Mouse (Mus musculus): ENCODE data around the gene Plcd1. TPM values are rescaled to one million over a fixed set of nuclear protein-coding genes. Genes with fewer than 3 reads are reported as not detected.
A peak's percentile ranks its signal among the peaks of the same experiment; 100 is the strongest.

Gene Plcd1
- polyA plus RNA-seq (2015; fragmentation: Nextera tagmentation; extraction: Ambion mirVana) = 11.7 and 14.6 TPM in 2 replicates

DNA sequence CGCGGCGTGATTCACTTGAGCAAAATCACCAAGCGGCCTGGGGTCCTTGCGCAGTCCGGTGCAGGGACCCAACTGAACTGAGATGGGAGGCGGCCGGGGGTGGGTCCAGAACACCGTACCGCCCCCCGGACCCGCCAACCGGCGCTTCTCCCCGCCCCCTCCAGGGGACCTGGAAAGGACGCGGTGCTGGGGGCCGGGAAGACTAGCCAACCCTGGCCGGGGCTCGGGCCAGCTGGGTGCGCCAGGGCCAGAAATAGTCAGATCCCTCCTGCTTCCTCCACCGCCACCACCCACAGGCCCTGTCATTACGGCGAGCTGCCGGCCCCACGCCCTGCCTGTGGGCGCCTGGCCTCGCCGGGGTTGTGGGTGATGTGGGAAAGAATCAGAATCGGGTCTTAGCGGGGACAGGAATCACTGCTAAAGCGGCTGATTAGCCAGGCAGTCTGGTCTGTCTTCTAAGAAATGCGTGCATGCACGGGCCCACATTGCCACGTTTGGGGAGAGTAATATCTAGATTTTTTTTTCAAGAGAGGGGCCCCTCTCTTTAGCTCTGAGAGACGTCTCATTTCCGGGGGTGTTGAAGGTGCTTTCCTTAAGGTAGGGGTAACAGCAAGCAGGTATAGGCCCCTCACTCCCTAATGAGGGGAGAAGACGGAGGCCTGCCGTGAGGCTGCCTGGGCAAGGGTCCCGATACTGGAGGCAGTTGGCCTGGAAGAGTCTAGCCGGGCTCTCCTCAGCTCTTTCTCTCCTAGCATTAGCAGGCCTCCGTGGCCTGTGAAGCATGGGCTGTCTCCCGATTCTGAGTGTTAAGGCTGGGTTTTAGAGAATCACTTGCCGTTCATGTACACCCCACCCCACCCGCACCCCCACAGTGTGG, at the start of gene Plcd1:
Gene Plcd1 (minus strand): TSS at position 84 of the 877 bp plus-strand sequence.
- 9% methylated on average over 45 of the region's 45 CpGs for WGBS
- Histone ChIP-seq H3K9ac (replicated peaks) (peak within 1 kb of the TSS; percentile 35), H3K4me2 (replicated peaks) (peak within 1 kb of the TSS; percentile 78), H3K4me3 (peak within 1 kb of the TSS; percentile 47), H3K4me1 (peaks cover 18% of the 10 kb centered on the region), H3K36me3 (no peaks in the 10 kb centered on the region), H3K27ac (replicated peaks) (no peak within 1 kb of the TSS), H3K27me3 (peaks cover 15% of the 10 kb centered on the region; the same call in 1 of the 2 replicates), H3K9me3 (no peaks in the 10 kb centered on the region)
- peak; percentile 78 for ATAC-seq (replicated peaks)

DNA sequence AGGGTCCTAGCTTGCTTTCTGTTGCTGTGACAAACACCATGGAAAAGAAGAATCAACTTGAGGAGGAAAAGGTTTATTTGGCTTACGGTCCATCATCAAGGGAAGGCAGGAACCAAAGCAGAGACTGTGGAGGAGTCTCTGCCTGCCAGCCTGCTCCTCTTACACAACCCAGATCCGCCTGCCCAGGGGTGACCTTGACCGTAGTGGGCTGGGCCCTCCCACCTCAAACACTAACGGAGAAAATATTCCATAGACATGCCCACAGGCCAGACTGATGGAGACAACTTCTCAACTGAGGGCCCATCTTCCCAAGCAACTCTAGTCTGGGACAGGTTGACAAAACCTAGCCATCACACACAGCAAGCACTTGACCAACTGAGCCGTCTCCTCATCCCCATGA, 48.8 kb upstream of the Plcd1 start:
- no peaks in the 10 kb centered on the region for H3K4me1 ChIP-seq
- H3K9me3 ChIP-seq = no peaks in the 10 kb centered on the region
- H3K9ac ChIP-seq (replicated peaks) = no peak overlapping the region
- H3K4me2 ChIP-seq (replicated peaks) = no peak overlapping the region
- no peak overlapping the region for H3K27ac ChIP-seq (replicated peaks)
- H3K4me3 ChIP-seq = no peak overlapping the region
- H3K27me3 ChIP-seq = no peaks in the 10 kb centered on the region
- ATAC-seq (replicated peaks) = no peak
- H3K36me3 ChIP-seq = no peaks in the 10 kb centered on the region
- 90% methylated on average over 5 of the region's 5 CpGs for WGBS

DNA sequence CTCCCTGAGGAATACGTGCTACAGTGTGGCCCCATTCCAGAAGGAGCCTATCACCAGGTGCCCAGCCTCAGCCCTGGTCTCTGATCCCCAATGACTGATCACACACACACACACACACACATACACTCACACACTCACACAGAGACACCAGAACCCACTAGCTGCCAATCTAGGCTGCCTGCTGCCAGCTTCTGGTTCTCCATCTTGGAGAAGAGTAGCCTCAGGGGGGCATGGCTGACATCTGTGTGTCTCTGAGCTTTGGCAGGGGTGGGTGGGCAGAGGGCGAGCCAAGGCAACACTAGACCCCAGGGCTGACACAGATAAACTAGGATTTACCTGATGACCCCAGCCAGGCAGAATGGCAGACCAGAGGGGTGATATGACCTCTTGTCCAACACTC, 45.5 kb upstream of the Plcd1 start:
- no peaks in the 10 kb centered on the region for H3K36me3 ChIP-seq
- no peak for ATAC-seq (replicated peaks)

DNA sequence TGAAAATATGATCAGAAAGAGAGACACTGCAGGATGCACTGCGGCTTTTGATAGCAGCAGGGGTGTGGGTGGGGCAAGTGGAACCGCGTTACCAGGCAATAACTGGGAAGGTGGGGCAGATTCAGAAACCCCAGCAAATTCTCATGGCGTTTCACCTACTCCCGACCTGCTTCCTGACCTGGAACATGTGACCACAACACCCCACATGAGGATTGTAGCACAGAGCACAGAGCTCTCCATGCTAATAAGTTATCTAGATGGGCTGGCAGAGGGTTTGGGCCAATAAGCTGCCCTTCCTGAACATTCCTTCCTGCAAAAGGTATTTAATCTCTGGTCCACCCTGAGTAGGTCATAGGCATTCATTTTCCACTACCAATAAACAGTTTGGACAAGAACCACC, 37.4 kb upstream of the Plcd1 start:
- H3K27ac ChIP-seq (replicated peaks) = no peak overlapping the region
- no peaks in the 10 kb centered on the region for H3K9me3 ChIP-seq
- no peak overlapping the region for H3K4me3 ChIP-seq
- WGBS = 68% methylated on average over 5 of the region's 5 CpGs
- H3K4me1 ChIP-seq = no peaks in the 10 kb centered on the region
- no peak overlapping the region for H3K4me2 ChIP-seq (replicated peaks)
- H3K9ac ChIP-seq (replicated peaks) = no peak overlapping the region
- ATAC-seq (replicated peaks) = no peak
- no peaks in the 10 kb centered on the region for H3K36me3 ChIP-seq
- no peaks in the 10 kb centered on the region for H3K27me3 ChIP-seq

More for the DNA sequence above, 45.5 kb upstream of the Plcd1 start:
- Histone ChIP-seq H3K27me3 (no peaks in the 10 kb centered on the region), H3K4me2 (replicated peaks) (no peak overlapping the region), H3K9ac (replicated peaks) (no peak overlapping the region), H3K4me1 (no peaks in the 10 kb centered on the region), H3K4me3 (no peak overlapping the region), H3K27ac (replicated peaks) (no peak overlapping the region), H3K9me3 (no peaks in the 10 kb centered on the region)
- WGBS = 89% methylated on average over 2 of the region's 2 CpGs

DNA sequence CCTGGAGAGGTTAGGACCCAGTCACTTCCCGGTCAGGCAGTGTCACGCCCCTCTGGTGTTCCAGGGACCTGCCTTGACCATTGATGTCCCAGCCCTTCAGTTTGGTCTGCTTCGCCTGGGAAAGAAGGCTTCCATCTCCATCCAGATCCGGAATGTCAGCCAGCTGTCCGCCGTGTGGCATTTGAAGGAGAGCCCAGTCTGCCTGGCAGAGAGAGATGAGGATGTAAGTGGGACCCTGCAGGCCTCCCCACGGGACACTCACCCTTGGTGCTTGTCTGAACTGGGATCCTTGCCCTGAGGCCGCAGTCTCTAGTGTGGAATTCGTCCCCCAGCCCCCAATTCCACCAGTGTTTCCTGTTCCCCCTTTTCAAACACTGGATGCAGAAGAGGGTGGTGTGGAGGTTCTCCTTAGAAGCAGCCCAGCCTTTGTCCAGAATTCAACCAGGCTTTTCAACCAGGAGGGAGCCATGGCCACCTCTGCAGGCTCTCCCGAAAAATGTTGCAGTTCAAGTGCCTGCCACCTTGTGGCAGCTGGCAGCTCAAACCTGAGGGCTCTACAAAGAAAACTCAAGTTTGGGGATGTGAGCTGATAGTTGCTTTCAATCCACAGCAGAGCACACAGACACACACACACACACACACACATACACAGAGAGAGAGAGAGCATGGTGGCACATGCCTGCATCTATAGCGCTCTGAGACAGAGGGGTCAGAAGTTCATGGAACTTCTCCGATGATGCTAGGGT, 35.3 kb upstream of the Plcd1 start:
- 84% methylated on average over 12 of the region's 12 CpGs for WGBS
- ATAC-seq (replicated peaks) = no peak
- Histone ChIP-seq H3K27ac (replicated peaks) (no peak overlapping the region), H3K4me3 (no peak overlapping the region), H3K9ac (replicated peaks) (no peak overlapping the region), H3K4me2 (replicated peaks) (no peak overlapping the region), H3K9me3 (no peaks in the 10 kb centered on the region), H3K27me3 (no peaks in the 10 kb centered on the region), H3K36me3 (no peaks in the 10 kb centered on the region), H3K4me1 (no peaks in the 10 kb centered on the region)

DNA sequence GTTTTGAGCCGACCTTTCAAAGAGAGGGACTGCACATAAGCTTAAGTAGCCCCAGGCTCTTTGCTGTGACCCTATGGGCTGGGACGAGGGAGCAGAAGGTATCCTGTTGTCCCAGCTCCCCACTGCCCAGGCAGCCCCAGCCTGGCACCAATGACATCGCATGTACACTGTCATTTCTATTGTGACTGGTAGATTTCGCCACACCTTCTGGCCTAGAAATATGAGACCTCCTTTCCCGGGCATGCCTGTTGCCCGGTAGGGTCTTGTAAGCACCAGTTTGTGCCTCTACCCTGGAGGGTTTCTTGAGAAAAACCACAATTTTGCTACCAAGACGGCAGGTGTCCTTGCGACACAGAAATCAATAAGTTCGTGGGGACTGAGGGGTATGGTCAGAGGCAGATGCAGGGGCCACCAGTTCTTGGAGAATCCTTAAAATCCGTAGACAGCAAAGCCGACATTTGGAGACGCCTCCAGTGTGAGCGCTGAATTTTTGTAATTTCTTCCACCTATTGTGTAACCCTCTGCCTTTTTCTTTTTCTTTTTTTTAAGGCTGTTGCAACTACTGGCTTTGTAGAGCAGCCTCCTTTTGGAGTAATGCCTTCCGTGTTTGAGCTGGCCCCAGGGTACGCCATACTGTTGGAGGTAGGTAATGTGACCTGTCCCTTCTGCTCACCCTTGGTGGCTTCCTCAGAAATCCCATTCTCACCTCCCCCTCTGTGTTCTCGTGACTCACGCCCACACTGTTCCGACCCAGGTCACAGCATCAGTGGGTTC, 29.5 kb upstream of the Plcd1 start:
- no peaks in the 10 kb centered on the region for H3K27me3 ChIP-seq
- no peak overlapping the region for H3K4me3 ChIP-seq
- 89% methylated on average over 18 of the region's 18 CpGs for WGBS
- no peak overlapping the region for H3K4me2 ChIP-seq (replicated peaks)
- no peak for ATAC-seq (replicated peaks)
- H3K4me1 ChIP-seq = no peaks in the 10 kb centered on the region
- H3K27ac ChIP-seq (replicated peaks) = no peak overlapping the region
- no peaks in the 10 kb centered on the region for H3K36me3 ChIP-seq
- no peaks in the 10 kb centered on the region for H3K9me3 ChIP-seq
- H3K9ac ChIP-seq (replicated peaks) = no peak overlapping the region

DNA sequence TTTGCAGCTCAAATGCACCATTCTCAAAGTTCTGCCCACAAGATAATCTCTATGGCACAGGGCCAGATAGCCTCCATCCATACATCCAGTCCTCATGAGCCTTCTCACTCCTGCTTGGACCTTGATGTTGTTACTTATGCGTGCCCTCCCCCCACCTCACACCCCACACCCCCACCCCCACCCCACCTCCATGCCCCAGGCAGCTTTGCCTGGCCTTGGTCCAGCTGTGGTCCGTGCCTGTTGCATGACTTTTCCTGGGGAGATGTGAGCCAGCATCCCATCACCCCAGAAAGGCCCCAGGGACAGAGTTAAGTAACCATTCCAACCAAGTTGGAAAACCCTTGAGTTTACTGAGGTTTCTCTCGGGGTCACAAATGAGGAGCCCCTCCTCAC, 26.9 kb upstream of the Plcd1 start:
- no peak for ATAC-seq (replicated peaks)
- 75% methylated on average over 3 of the region's 3 CpGs for WGBS
- Histone ChIP-seq H3K4me2 (replicated peaks) (no peak overlapping the region), H3K9ac (replicated peaks) (no peak overlapping the region), H3K4me3 (no peak overlapping the region), H3K4me1 (no peaks in the 10 kb centered on the region), H3K27me3 (no peaks in the 10 kb centered on the region), H3K36me3 (no peaks in the 10 kb centered on the region), H3K9me3 (no peaks in the 10 kb centered on the region), H3K27ac (replicated peaks) (no peak overlapping the region)

DNA sequence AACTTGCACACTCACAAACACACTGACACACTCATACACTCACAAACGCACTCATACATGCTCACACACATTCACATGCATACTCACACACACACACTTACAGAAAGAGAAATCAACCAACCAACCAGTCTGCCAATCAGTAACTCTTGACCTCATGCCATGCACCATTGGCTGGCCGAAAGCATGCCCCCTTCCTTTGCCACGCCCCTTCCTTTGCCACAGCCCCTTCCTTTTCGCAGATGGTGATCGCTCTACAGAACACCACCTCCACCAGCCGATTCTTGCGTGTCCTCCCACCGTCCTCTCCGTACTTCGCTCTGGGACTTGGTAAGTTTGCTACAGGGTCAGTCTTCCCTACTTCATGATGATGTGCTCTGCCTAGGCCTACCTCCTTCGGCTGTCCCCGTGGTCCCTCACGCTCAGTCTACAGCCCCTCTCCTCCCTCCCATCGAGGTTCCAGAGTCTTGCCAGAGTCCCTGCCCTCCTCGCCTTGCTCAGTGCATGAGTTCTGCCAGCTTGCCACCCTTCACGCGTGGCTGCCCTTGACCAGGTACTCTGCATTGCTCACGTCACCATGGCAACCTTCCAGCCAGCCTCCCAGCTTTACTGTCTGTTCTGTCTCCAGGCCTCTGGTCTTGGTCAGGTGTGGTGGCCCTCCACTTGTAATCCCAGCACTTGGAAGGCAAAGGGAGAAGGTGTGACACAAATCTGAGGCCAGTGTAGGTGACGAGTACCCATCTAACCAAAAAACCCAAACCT, 26.3 kb upstream of the Plcd1 start:
- no peak overlapping the region for H3K4me3 ChIP-seq
- ATAC-seq (replicated peaks) = no peak
- no peaks in the 10 kb centered on the region for H3K36me3 ChIP-seq
- no peaks in the 10 kb centered on the region for H3K4me1 ChIP-seq
- no peaks in the 10 kb centered on the region for H3K9me3 ChIP-seq
- no peaks in the 10 kb centered on the region for H3K27me3 ChIP-seq
- WGBS = 82% methylated on average over 19 of the region's 19 CpGs
- no peak overlapping the region for H3K4me2 ChIP-seq (replicated peaks)
- no peak overlapping the region for H3K27ac ChIP-seq (replicated peaks)
- no peak overlapping the region for H3K9ac ChIP-seq (replicated peaks)

DNA sequence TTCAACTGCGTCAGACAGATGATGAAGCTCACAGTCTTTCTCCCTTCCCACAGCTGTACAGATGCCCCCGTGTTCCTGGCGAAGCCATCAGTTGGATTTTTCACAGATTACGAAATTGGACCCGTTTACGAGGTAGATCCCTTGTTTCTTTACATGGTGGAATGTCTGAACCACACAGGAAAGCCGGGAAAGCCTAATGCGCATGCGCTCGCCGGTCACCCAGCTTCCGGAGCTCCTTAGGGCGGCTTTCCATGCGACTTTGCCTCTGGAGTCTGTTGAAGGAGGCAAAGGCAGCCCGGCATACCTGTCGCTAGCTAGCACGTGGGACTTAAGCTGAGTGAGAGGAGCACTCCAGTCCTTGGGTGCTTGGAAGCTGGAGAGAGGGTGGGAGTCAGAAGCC, 21.6 kb upstream of the Plcd1 start:
- 91% methylated on average over 17 of the region's 17 CpGs for WGBS
- Histone ChIP-seq H3K36me3 (no peaks in the 10 kb centered on the region), H3K4me3 (no peak overlapping the region), H3K4me2 (replicated peaks) (no peak overlapping the region), H3K4me1 (no peaks in the 10 kb centered on the region), H3K9ac (replicated peaks) (no peak overlapping the region), H3K27me3 (no peaks in the 10 kb centered on the region), H3K27ac (replicated peaks) (no peak overlapping the region), H3K9me3 (no peaks in the 10 kb centered on the region)
- ATAC-seq (replicated peaks) = no peak

DNA sequence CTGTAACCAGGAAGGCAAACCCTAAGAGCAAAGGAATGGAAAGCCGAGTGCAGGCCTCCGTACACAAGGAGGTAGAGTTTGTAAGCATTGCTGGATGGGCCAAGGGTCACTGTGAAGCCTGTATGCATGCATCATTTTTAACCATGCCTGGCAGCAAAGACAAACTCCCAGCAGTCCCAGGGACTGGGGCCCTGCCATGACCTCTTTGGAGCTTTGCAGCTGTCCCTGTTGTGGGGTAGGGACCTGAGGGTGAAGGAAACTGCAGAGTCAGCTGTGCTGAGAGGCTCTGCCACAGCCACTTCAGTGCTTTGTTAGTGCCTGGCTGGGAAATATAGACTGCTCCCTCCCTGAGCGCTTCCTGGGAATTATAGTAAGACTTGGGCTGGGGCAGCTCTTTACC, 17.3 kb upstream of the Plcd1 start:
- Histone ChIP-seq H3K9ac (replicated peaks) (no peak overlapping the region), H3K36me3 (no peaks in the 10 kb centered on the region), H3K4me2 (replicated peaks) (no peak overlapping the region), H3K4me1 (no peaks in the 10 kb centered on the region), H3K27ac (replicated peaks) (no peak overlapping the region), H3K4me3 (no peak overlapping the region), H3K9me3 (no peaks in the 10 kb centered on the region), H3K27me3 (no peaks in the 10 kb centered on the region)
- 46% methylated on average over 3 of the region's 3 CpGs for WGBS
- ATAC-seq (replicated peaks) = no peak

DNA sequence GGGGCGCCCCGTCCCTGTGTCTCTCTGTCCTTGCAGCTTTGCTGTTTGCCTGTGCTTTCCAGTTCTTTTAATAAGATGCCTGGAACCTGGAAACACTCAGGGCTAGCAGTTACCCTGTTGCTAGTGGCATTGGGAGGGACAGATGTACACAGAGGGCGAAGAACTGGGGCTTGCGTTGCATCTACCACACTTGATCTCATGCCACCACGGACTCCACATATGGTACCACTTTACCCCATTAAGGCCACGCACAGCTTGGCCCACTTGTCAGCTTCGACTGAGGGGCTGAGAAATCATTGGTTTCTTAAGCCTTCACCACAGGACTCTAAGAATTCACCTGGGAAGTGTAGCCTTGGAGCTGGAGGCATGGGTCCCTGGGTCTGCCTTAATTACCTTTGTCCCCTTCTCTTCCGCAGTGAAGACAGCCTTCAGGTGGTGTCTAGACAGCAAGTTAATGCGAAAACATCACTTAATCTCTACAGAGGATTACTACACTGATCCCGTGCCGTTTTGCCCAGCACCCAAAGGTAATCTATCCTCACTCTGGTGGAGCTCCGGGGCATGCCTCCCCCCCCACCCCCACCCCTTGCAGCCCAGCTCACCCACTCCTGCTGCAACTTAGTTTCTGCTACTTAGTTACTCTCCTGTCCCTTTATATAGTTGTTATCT, 16.5 kb upstream of the Plcd1 start:
- Histone ChIP-seq H3K27ac (replicated peaks) (no peak overlapping the region), H3K4me2 (replicated peaks) (no peak overlapping the region), H3K4me1 (no peaks in the 10 kb centered on the region), H3K36me3 (no peaks in the 10 kb centered on the region), H3K9me3 (no peaks in the 10 kb centered on the region), H3K27me3 (no peaks in the 10 kb centered on the region), H3K9ac (replicated peaks) (no peak overlapping the region), H3K4me3 (no peak overlapping the region)
- ATAC-seq (replicated peaks) = no peak
- 51% methylated on average over 12 of the region's 12 CpGs for WGBS

All from forebrain, embryonic 15.5 days (tissue).